24 mouse cellular contexts compared by ENCODE assay signal in the genomic region with DNA sequence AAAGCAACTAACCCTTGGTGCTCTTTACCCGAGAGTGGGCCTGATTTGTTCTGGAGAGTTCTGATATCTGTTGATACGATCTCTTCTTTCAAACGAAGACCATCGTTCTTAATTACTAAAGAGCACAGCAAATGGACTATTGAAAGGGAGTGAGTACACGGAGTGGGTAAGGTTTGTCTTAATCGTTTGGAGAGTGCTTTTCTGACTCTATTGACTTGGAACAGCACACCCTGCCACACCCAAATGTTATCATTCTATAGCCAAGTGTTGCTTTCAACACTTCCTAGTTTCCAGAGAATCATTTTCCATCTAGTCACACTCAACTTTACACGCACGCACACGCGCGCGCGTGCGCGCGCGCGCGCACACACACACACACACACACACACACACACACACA.
"Had no signal": no experiment of that assay in that cellular context is flagged by ENCODE, and none has a peak within 500 bp of the region (broad histone marks: within the 10 kb centered on the region; RNA-seq: fewer than 3 reads in every experiment).

No protein-coding gene starts in this region.

- ATAC-seq: hindbrain, embryonic 16.5 days; inflammation-experienced regulatory T-cells, adult 6 months had no signal

- DNase-seq: gastrocnemius, adult 2 months; gastrocnemius, postnatal 10 days; gastrocnemius, postnatal 25 days; heart, adult 18-20 months; heart, postnatal 10 days; heart, postnatal 4 days; kidney, adult 11 months; kidney, adult 2 months; kidney, postnatal 10 days; kidney, postnatal 25 days; layer of hippocampus, postnatal 36 days; left cerebral cortex, postnatal 4 days had no signal

- H3K4me2 ChIP-seq: heart, embryonic 12.5 days; hindbrain, embryonic 12.5 days; hindbrain, embryonic 14.5 days; limb, embryonic 13.5 days; limb, embryonic 15.5 days; liver, embryonic 11.5 days had no signal

- H3K4me3 ChIP-seq: gastrocnemius, adult 2 months; heart, embryonic 10.5 days; heart, embryonic 12.5 days; hindbrain, embryonic 10.5 days; hindbrain, embryonic 12.5 days; left cerebral cortex, adult 2 months; limb, embryonic 13.5 days; limb, embryonic 15.5 days had no signal

- H3K27ac ChIP-seq: gastrocnemius, adult 2 months; heart, embryonic 10.5 days; hindbrain, embryonic 10.5 days; hindbrain, embryonic 12.5 days; hindbrain, embryonic 14.5 days; limb, embryonic 13.5 days; limb, embryonic 15.5 days; liver, embryonic 14.5 days had no signal

- H3K9me3 ChIP-seq: heart, embryonic 10.5 days; heart, embryonic 12.5 days; hindbrain, embryonic 10.5 days; hindbrain, embryonic 12.5 days; limb, embryonic 13.5 days; limb, embryonic 15.5 days had no signal

- H3K27me3 ChIP-seq: heart, embryonic 12.5 days; hindbrain, embryonic 12.5 days; limb, embryonic 13.5 days; limb, embryonic 15.5 days had no signal

- H3K9ac ChIP-seq: heart, embryonic 12.5 days; hindbrain, embryonic 12.5 days; hindbrain, embryonic 14.5 days; limb, embryonic 13.5 days; limb, embryonic 15.5 days; liver, embryonic 14.5 days had no signal

- H3K4me1 ChIP-seq: hindbrain, embryonic 10.5 days; hindbrain, embryonic 12.5 days; limb, embryonic 13.5 days; limb, embryonic 15.5 days had no signal
